Mouse (Mus musculus) bone marrow macrophage, adult 2 months (primary cell): Measurements from ENCODE around the gene Sez6. TPM values are rescaled to one million over a fixed set of nuclear protein-coding genes. Genes with fewer than 3 reads are reported as not detected.

ENCODE experiments used
- H3K27ac ChIP-seq: 2 replicates; pipeline ENCODE4 v1.5.1; 2012; ENCODE audit warnings: low read depth, low read length; ENCODE audit not compliant: insufficient read depth
- H3K4me1 ChIP-seq: 2 replicates; pipeline ENCODE4 v1.6.1; 2012; ENCODE audit warnings: low read length; ENCODE audit not compliant: control insufficient read depth, insufficient read depth
- H3K4me3 ChIP-seq: 2 replicates; pipeline ENCODE4 v1.5.1; 2012; ENCODE audit warnings: mild to moderate bottlenecking, low read length, moderate library complexity; ENCODE audit not compliant: insufficient read depth
- CTCF ChIP-seq: IDR thresholded peaks from 2 replicates; pipeline ENCODE4 v1.5.1; 2012; ENCODE audit warnings: low read depth, mild to moderate bottlenecking, low read length, moderate library complexity
- POLR2A ChIP-seq: IDR thresholded peaks from 2 replicates; pipeline ENCODE4 v1.6.1; 2012; ENCODE audit warnings: mild to moderate bottlenecking, low read depth, low read length, borderline replicate concordance
- polyA plus RNA-seq: library from polyadenylated mRNA; stranded (reverse); fragments of >200 nt; gene quantifications from 2 replicates; pipeline ENCODE4 v1.2.4, GENCODE M21; 2012; ENCODE audit not compliant: missing spikeins, insufficient read depth, insufficient read length

The Sez6 gene
- polyA plus RNA-seq, 1 experiment: 0.24 TPM

- H3K4me1 ChIP-seq: no peaks in the 10 kb centered on the region
These were observed 7.2 kb downstream of the Sez6 start for GRCm38 (mm10) chr11:77937649-77938410.

GRCm38 (mm10) chr11:77942230-77942629 lies 11.6 kb downstream of the Sez6 start:
- Histone ChIP-seq H3K4me3 (no peak overlapping the region), H3K4me1 (no peaks in the 10 kb centered on the region), H3K27ac (no peak overlapping the region)
- TF ChIP-seq CTCF (no peak), POLR2A (no peak)

More at GRCm38 (mm10) chr11:77937649-77938410, 7.2 kb downstream of the Sez6 start:
- no peak overlapping the region for H3K4me3 ChIP-seq
- TF ChIP-seq POLR2A (no peak), CTCF (no peak)
- no peak overlapping the region for H3K27ac ChIP-seq

GRCm38 (mm10) chr11:77947860-77948259 lies 17.3 kb downstream of the Sez6 start:
- H3K27ac ChIP-seq: no peak overlapping the region
- no peak for TF ChIP-seq POLR2A
- TF ChIP-seq CTCF: no peak
- no peaks in the 10 kb centered on the region for H3K4me1 ChIP-seq
- no peak overlapping the region for H3K4me3 ChIP-seq

- no peaks in the 10 kb centered on the region for H3K4me1 ChIP-seq
- TF ChIP-seq CTCF: no peak
- TF ChIP-seq POLR2A: no peak
These were observed 19.6 kb downstream of the Sez6 start for GRCm38 (mm10) chr11:77950125-77950685.

GRCm38 (mm10) chr11:77950797-77951228 lies 20.2 kb downstream of the Sez6 start:
- H3K27ac ChIP-seq: no peak overlapping the region
- no peak overlapping the region for H3K4me3 ChIP-seq
- H3K4me1 ChIP-seq: no peaks in the 10 kb centered on the region
- TF ChIP-seq POLR2A (no peak), CTCF (no peak)

More at GRCm38 (mm10) chr11:77950125-77950685, 19.6 kb downstream of the Sez6 start:
- H3K27ac ChIP-seq: no peak overlapping the region
- H3K4me3 ChIP-seq: no peak overlapping the region

GRCm38 (mm10) chr11:77953671-77954070 lies 23.1 kb downstream of the Sez6 start:
- Histone ChIP-seq H3K4me3 (no peak overlapping the region), H3K4me1 (no peaks in the 10 kb centered on the region), H3K27ac (no peak overlapping the region)
- TF ChIP-seq CTCF (peak; percentile 40; the same call in 1 of the 2 replicates), POLR2A (no peak)

GRCm38 (mm10) chr11:77956428-77956827 lies 25.8 kb downstream of the Sez6 start:
- Histone ChIP-seq H3K4me1 (no peaks in the 10 kb centered on the region), H3K4me3 (no peak overlapping the region), H3K27ac (no peak overlapping the region)
- TF ChIP-seq CTCF: no peak
- no peak for TF ChIP-seq POLR2A

- Histone ChIP-seq H3K4me3 (no peak overlapping the region), H3K27ac (no peak overlapping the region), H3K4me1 (no peaks in the 10 kb centered on the region)
- no peak for TF ChIP-seq POLR2A
- no peak for TF ChIP-seq CTCF
These were observed 27.7 kb downstream of the Sez6 start for GRCm38 (mm10) chr11:77958268-77958667.

- no peaks in the 10 kb centered on the region for H3K4me1 ChIP-seq
- H3K4me3 ChIP-seq: no peak overlapping the region
- no peak overlapping the region for H3K27ac ChIP-seq
- TF ChIP-seq CTCF: no peak
These were observed 28.3 kb downstream of the Sez6 start for GRCm38 (mm10) chr11:77958932-77959331.

- Histone ChIP-seq H3K4me3 (no peak overlapping the region), H3K27ac (no peak overlapping the region)
- no peak for TF ChIP-seq POLR2A
- no peak for TF ChIP-seq CTCF
These were observed 29.6 kb downstream of the Sez6 start for GRCm38 (mm10) chr11:77960199-77960598.

GRCm38 (mm10) chr11:77960898-77961297 lies 30.3 kb downstream of the Sez6 start:
- Histone ChIP-seq H3K27ac (no peak overlapping the region), H3K4me3 (no peak overlapping the region), H3K4me1 (no peaks in the 10 kb centered on the region)
- no peak for TF ChIP-seq POLR2A
- no peak for TF ChIP-seq CTCF

More at GRCm38 (mm10) chr11:77960199-77960598, 29.6 kb downstream of the Sez6 start:
- no peaks in the 10 kb centered on the region for H3K4me1 ChIP-seq
